Mouse (Mus musculus) A20 (cell line): ENCODE results near the gene Hps4.

Experiments
- DNase-seq: peaks from one replicate; pipeline ENCODE4 v3.0.0-alpha.2; 2011; ENCODE audit warnings: low read depth, low spot score

The Hps4 gene

DNA sequence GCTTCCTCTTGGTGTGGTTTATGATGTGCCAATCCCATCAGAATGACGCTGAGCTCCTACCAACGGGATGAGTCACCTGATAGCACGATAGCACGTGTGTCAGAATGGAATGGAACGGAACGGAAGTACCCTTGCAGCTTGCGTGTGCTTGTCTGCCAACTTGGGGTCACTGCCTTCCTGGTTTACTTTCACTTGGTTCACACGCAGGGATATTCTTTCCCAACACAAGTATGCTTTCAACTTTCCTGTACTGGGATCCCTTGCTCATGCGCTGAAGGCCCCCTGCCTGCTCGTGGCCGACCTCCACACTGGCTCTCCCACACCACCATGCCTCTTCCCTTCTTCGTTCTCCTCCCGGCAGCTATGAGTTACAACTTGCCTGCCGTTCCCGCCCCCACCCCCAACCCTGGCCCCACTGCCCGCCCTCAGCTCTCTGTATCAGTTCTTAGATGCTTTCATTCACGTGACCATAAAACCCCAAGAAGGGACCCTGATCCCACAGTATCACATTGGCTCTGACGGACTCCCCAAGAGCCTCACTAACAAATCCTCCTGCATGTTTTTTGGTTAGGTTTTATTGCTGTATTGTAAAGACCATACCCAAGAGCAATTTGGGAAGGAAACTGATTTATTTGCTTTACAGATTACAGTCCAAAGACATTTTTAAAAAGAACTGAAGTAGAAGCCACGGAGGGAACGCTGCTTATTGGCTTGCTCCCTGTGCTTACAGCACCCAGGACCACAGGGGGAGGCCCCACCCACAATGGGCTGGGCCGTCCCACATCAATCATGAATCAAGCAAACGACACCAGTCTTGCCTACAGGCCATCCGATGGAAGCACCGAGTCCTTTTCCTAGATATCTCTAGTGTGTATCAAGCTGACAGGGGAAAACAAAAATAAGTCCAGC is 18.0 kb upstream of the Hps4 start:
- DNase-seq = peak; percentile 80

DNA sequence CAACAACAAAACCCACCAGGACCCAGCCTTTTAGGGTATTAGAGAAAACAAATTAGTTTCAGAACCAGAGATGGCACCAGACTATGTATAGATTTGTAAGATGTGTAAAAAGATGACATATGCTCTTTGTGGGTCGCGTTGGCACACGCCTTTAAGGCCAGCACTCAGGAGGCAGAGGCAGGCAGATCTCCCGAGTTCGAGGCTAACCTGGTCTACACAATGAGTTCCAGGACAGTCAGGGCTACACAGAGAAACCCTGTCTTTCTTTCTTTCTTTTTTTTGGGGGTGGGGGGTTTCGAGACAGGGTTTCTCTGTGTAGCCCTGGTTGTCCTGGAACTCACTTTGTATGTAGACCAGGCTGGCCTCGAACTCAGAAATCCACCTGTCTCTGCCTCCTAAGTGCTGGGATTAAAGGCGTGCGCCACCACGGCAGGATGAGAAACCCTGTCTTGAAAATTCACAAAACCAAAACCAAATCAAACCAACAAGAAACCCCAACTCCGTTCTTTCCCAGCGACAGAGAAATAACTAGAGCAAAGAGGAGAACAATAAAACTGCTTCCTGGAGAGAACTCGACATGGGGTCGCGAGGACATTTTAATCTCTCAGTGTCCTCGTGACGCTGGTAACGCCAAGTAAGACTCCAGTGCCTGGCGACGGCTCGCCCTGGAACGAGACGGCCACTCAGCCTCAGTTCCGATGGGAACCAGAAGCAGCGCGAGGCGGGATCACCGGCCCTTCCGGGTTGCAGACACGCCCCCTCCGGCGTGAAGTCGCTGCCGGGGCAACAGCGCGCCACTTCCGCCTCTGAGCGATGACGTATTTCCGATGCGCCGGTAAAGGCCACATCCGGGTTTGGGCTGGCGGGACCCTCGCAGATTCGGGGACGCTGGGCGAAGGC is 17.1 kb upstream of the Hps4 start, which contains the start of gene Tfip11:
TSS of gene Tfip11 (plus strand) at position 813 of the 900 bp plus-strand sequence.
- DNase-seq = peak; percentile 96

DNA sequence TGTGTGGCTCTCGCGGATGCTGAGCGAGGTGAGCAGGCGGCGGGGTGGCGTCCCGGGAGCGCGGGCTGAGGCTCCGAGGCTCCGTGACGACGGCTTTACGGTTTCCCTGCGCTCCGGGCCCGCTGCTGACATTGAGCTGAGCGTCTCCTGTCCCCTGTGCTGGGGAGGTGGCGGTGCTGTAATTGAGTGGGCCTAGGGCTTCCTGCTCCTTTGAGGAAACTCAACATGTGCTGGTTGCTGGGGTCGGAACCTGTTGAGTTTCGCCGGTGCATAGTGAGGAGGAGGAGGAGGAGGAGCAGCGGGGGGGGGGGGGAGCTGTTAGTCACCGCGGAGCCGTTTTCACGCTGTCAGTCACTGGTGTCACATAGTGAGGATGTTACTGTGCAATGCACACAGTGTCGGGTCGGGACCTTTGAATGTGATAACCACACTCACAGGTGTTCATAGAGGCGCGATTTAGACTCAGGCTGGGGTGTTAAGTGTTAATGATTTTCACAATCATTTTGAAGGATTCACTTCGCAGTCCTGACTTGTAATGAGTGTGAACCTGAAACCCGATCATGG is 16.4 kb upstream of the Hps4 start:
- DNase-seq = no peak

DNA sequence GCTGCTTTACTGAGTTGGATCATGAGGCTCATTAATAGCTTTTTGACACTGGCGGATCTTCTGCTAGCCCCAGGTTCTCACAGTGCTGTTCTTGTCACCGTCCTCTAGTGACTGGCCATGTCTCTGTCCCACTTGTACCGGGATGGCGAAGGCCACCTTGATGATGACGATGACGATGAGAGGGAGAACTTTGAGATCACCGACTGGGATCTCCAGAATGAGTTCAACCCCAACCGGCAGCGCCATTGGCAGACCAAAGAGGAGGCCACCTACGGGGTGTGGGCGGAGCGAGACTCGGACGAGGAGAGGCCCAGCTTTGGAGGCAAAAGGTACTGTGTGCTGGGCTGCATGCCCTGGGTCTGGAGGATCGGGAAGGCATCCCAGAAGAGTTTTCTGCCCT is 15.0 kb upstream of the Hps4 start:
- no peak for DNase-seq

DNA sequence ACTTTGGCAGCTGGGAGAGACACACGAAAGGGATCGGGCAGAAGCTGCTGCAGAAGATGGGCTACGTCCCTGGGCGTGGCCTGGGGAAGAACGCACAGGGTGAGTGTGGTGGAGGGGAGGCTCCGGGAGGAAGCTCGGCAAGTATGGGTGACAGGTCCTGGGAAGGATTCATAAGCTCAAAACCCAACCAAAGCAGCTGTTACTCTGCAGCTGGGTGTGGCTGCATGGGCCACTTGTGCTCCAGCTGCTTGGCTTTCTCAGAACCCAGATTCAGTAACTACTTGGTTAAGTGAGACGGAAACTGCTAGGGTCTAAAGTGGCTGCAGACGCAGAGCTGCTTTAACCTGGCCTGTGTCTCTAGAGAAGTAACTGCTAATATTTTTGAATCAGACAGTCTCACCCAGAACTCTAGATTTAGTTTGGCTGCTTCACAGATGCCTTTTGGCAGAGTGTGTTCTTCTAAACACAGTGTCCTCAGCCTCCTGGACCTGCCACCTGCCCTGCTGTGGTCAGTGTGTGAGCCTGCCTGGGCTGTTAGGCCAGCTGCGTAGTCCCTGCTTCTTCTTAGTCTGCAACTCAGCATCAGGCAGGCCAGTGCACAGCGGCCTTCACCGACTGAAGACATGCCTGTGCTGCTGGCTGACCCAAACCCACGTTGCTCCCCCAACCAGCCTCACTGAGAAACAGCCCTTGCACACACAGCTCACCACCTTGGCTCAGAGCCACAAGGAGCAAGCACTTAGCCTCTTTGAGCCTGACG is 12.9 kb upstream of the Hps4 start:
- no peak for DNase-seq

DNA sequence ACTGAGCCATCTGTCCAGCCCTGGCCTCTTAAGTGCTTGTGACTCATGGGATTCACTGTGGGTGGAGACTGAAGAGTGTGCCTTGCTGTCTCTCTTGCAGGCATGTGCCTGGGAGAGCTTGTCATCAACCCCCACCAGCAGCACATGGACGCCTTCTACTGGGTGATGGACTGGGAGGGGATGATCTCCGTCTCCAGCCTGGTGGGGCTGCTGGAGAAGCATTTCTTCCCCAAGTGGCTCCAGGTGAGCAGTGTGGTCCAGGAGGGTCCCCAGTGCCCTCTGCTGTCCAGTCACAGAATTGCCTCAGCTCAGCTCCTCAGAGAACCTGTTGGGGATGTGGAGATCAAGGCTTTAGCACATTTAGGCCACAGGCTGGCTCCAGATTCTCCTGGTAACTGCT is 7.4 kb upstream of the Hps4 start:
- peak; percentile 54 for DNase-seq

DNA sequence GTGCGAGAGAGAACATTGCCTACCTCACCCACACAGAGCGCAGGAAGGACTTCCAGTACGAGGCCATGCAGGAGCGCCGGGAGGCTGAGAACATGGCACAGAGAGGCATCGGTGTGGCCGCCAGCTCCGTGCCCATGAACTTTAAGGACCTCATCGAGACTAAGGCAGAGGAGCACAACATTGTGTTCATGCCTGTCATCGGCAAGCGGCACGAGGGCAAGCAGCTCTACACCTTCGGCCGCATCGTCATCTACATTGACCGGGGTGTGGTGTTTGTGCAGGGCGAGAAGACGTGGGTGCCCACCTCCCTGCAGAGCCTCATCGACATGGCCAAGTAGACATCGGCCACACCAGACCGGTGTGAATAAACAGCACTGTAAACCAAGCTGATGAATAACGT is 5.9 kb upstream of the Hps4 start:
- no peak for DNase-seq

DNA sequence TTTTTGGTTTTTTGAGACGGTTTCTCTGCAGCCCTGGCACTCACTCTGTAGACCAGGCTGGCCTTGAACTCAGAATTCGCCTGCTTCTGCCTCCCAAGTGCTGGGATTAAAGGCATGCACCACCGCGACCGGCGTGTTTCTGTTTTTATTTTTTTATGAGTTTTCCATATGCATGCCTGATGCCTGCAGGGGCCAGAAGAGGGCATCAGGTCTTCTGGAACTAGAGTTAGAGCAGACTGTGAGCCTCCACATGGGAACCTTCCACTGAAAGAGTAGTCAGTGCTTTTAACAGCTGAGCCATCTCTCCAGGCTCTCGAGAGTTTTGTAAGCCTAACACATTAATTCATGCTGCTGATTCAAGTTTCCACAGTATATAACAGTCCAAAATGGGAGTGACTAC is 3.7 kb upstream of the Hps4 start:
- no peak for DNase-seq

DNA sequence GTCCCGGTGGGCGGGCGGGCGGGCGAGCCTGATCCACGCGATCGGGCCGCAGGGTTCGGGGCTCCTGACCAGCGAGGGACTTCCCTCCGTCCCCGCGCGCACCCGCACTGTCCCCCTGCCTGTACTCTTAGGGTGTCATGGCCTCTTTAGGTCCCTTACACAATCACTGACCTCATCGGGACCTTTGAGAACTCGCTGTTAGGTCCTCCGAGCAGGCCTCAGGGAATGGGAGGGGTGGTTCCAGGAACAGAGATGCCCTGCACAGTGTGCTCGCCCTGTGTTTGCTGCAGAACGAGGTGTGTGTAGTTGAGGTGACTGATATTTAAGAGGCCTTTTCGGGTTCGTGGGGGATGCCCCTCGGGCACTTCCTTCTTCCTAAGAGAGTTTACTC is 317 bp downstream of the Hps4 start:
- peak; percentile 77 for DNase-seq

DNA sequence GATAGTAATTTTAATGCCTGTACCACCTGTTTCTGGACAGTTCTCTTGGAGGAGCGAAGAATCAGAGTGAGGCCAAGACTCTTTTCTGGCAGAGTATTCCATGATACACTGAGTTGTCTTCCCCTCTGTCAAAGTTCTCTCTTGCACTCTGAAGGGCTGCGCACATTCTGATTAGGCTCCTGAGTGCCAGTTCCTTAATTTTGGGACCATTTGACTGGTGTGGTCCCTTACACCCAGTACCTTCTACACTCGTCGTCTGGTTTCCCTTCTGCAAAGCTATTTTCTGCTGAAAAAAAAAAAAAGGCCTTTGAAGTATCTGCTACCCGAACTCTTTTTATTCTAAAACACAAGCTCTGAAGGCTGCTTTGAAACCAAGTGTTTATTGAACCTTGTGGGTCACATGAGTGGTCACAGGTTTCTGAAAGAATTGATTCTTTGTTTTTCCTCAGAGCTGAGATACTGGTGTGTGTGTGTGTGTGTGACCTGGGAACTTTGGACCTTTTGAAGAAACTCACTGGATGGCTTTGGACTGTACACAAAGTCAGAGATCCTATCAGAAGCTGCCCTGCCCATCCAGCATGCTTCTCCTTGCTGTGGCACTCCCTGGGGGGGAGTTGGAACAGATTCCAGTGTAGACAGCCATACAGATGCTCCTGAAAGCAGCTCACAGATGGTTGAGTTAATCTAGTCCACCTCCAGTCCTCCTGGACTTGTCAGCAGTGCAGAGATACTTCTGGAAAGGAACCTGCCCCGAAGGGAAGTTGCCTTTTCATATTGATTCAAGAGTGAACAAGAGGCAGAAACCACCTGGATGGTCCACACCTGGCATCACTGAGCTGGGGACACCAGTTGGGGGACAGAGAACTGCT is 1.4 kb downstream of the Hps4 start:
- DNase-seq = peak; percentile 80

DNA sequence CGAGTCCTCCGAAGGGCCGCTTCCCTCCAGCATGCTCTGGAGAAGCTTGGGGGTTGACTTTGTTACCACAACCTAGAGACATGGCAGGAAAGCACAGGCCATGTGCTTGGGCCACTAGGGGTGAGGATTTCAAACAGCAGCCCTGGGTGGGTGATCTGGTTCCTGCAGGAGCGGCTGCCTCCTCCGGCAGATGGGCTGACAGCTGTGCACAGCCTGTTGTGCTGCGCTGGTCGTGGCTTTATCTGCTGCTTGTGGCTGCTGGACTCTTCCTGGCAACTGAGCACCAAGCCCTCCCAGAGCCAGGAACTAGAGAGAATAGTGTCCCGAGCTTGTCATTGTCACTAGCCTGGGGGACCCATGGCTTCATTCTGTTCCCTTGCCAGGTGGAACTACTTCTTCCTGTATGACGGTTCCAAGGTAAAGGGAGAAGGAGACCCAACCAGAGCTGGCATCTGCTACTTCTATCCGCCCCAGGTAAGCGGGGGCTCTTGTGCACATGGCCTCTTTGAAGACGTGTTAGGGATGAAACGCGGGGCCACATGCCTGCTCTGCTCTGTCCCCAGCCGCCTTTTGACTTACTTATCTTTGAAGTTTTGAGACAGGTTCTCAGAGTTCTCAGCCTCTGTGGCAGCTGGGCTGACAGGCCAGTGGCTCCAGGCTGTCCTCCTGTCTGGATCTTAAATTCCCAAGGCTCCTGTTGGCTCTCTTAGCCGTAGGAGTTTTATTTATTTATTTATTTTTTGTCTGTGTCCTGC is 3.5 kb downstream of the Hps4 start:
- DNase-seq = no peak

DNA sequence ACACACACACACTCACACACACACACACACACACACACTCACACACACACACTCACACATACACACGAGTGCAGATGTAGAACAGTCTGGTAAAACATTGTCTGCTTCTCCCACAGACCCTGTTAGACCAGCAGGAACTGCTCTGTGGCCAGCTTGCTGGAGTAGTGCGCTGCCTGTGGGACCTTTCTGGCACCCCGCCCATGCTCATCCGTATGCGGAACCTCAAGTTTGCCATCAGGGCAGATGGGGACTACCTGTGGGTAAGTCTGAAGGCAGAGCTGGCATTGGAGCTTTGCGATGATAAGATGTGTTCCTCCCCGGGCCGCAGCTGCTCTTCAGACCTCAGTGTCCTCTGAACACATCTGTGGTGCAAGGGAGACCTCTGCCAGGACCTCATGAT is 6.3 kb downstream of the Hps4 start:
- DNase-seq = no peak

DNA sequence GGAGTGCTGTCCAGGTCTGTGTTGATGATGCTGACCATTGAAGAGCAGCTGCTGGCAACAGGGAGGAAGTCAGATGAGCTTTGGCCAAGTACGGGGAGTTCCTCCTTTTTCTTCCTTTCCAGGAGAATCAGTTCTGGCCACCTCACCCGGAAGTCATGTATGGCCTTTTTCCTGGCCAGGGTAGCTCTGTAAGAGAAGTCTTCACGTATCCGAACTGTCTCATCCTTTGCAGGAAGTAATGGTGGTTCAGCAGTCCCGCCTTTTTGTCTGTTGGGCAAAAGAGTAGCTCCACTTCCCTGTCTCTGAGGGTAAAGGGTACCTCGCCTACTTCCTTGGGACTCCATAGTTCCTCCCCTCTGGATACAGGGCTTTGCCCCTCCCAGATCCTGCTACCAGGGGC is 12.6 kb downstream of the Hps4 start:
- DNase-seq = no peak

DNA sequence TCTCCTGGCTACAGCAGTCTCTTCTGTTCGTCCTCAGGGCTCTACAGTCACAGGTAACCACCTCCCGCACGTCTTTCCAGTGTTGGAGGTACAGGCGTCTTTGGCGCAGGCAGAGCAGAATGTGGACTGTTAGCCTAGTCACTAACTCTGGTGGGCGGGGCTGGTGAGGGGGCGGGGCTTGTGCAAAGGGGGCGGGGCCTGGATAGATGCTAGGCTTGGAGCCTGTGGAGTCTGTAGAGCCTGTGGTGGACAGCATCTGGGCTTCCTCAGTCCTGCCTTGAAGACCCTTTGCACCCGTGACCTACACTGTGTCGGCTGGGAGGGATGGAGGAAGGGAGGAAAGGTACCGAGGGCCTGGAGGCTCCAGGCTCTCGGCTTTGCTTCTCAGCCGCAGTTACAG is 13.0 kb downstream of the Hps4 start, which contains the start of gene Gm6583:
TSS of gene Gm6583 (minus strand) at position 124 of the 400 bp plus-strand sequence.
- no peak for DNase-seq

DNA sequence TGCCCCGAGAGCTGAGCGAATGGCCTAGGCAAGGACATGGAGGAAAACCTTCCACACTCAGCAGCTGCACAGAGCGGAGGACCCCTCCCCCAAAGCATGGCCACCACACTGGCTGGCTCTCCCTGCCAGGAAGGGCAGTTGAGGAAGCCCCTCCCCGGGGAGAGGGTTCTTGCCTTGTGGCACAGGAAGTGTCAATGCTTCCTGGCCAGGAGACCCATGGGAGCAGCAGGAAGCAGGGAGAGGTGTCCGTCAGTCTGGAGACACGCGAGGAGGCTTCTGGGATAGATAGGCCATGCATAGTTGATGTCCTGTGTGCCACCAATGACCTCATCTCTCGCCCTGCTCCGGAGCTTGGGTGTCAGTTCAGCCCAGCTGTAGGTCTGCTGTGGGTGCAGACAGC is 13.4 kb downstream of the Hps4 start:
- DNase-seq = no peak

DNA sequence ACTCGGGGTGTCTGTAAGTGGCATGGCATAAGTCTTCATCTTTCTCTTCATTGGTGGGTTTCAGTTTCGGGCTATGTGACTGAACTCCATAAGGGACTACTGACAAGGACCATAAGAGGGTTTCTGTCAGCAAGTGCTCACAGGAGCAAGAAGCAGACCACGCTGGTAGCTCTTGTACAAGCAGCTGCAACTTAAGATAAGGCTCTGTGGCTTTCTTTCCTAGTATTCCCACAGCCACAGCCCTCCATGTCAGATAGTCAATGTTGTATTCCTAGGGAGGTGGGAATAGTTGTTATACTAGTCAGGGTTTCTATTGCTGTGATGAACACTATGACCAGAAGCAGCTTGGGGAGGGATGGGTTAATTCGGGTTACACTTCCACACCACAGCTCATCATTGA is 16.6 kb downstream of the Hps4 start:
- DNase-seq = no peak

DNA sequence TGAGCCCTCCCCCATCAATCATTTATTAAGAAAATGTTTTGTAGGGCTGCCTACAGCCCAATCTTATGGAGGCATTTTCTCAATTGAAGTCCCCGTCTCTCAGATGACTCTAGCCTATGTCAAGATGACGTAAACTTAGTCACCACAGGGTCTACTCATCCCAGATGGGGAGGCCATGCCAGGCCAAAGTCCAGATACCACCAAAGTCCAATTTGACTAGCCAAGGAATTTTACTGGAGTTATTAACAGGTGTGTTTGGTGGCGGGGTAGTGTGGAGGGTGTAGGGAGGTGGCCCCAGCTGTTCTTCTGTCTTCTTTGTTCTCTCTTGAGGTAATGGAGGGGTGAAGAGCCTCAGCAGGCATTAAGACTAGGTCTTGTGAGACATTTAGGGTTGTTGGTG is 17.2 kb downstream of the Hps4 start:
- DNase-seq = no peak

DNA sequence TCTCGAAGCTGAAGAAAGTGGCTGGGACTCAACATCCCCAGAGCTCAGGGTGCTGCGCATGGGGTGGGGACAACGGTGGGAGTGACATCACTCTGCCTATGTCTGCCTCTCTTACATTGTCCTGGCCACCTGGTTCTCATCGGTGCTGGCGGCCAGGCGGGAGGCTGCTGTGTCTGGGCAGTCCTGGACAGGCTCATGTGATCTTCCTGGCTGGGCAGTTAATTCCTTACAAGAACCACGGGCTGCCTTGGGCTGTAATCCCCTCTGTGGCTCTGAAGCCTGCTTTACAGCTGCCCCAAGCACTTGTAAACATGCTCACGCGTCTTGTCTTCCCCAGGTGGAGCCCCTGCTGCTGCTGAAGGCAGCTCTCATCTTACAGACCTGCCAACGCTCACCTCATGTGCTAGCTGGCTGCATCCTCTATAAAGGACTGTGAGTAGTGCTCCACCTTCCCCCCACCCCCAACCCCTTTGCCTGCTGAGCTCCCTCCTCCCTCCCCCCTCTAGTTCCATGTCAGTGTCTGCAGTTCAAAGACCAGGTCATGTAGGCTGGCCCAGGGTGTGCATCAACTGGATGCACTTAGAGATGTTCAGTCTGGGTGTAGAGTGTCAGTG is 21.4 kb downstream of the Hps4 start:
- no peak for DNase-seq

DNA sequence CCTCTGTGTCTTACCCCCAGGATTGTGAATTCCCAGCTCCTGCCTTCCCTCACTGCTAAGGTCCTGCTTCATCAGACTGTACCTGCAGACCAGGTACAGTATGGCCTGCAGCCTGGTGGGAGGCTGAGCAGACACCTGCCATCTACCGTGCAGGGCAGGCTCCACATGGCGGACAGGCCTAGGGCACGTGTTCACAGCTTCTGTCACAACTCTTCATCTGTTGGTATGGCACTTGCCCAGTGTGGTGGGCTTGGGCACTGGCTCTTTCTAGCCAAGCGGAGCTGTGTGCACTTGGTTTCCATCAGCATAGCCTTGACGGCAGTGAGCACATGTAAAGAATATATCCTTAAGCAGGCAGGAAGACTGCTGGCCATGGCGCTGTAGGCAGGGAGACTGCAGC is 24.0 kb downstream of the Hps4 start:
- no peak for DNase-seq
